Mouse (Mus musculus): ENCODE data around the gene Gm17606. TPM values are rescaled to one million over a fixed set of nuclear protein-coding genes. Genes with fewer than 3 reads are reported as not detected.

Gm17606 gene
- total and polyA plus RNA-seq, 3 experiments = 2.5 TPM; not detected in 2

GRCm38 (mm10) chr14:54642224-54642944 is 1.6 kb downstream of the Gm17606 start:
- in situ Hi-C loops (cut with MboI; ENCODE audit: low pct_ligation_motif_present, low pct_unique_long_range_greater_than_20kb, low sequenced_read_pairs) (loop anchor here (25.0 kb wide), 1 partner anchor 580 kb away; no protein-coding TSS in a partner anchor), dilution Hi-C loops (cut with MboI; ENCODE audit: extremely low pct_ligation_motif_present, extremely low pct_unique_long_range_greater_than_20kb, low sequenced_read_pairs) (no loop called here)
- Histone ChIP-seq H3K27me3 (replicated peaks) (no peaks in the 10 kb centered on the region), H3K9me3 (replicated peaks; ENCODE audit: low read length) (no peaks in the 10 kb centered on the region), H3K9ac (ENCODE audit: insufficient read depth, low read depth) (no peak overlapping the region), H3K36me3 (replicated peaks in 1 of 2; ENCODE audit: control insufficient read depth in 1 of 2, insufficient read depth in 1 of 2, low read length in 1 of 2) (peaks cover 53 to 98% of the 10 kb centered on the region in 2 experiments), H3K4me3 (replicated peaks in 1 of 3; ENCODE audit: low read depth in 2 of 3, low read length in 2 of 3, poor library complexity in 1 of 3) (no peak overlapping the region), H3K79me2 (replicated peaks; ENCODE audit: control insufficient read depth, extremely low read depth, insufficient read depth, poor library complexity, severe bottlenecking) (peaks cover 4% of the 10 kb centered on the region; the same call in 1 of the 2 replicates), H3K4me1 (ENCODE audit: control insufficient read depth in 1 of 2, insufficient read depth in 2 of 2) (peaks cover 5 to 14% of the 10 kb centered on the region in 2 experiments; a peak in 2 of 4 replicates), H3K4me2 (ENCODE audit: insufficient read depth, low read depth, poor library complexity, severe bottlenecking) (no peak overlapping the region), H3K27ac (ENCODE audit: insufficient read depth, low read depth) (no peak overlapping the region)
- no peak for DNase-seq (ENCODE audit: extremely low read depth)
- TF ChIP-seq ELF1 (IDR thresholded peaks at IDR 0.05; ENCODE audit: low read depth, low read length) (no peak), CHD1 (IDR thresholded peaks at IDR 0.05; ENCODE audit: low read depth, low read length) (no peak), IRF4 (IDR thresholded peaks at IDR 0.05; ENCODE audit: low read depth, low read length) (no peak), MAX (IDR thresholded peaks at IDR 0.05; ENCODE audit: low read length) (no peak), MXI1 (IDR thresholded peaks at IDR 0.05; ENCODE audit: low read depth, low read length) (no peak)

DNA sequence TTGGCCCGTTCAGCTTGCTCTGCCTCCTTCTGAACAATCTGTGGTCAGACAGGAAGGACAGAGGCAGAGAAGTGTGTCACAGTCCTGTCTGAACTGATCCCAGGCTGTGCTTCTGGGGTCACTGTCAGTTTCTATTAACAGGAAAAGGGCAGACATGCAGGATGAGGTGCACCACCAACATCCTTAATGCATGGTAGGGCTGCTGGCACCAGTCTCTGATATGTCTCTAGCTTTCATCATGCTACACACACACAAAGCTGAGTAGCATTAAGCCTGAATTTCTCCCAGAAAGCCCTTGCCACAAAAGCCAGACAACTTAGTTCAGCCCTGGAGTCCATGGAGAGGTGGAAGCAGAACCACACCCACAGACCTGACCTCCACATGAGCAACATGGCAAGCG is 2.3 kb downstream of the Gm17606 start:
- dilution Hi-C loops (cut with MboI; ENCODE audit: extremely low pct_ligation_motif_present, extremely low pct_unique_long_range_greater_than_20kb, low sequenced_read_pairs) (no loop called here), in situ Hi-C loops (cut with MboI; ENCODE audit: low pct_ligation_motif_present, low pct_unique_long_range_greater_than_20kb, low sequenced_read_pairs) (loop anchor here (25.0 kb wide), 1 partner anchor 581 kb away; no protein-coding TSS in a partner anchor)
- Histone ChIP-seq H3K36me3 (replicated peaks in 1 of 2; ENCODE audit: control insufficient read depth in 1 of 2, insufficient read depth in 1 of 2, low read length in 1 of 2) (peaks cover 60 to 98% of the 10 kb centered on the region in 2 experiments), H3K4me3 (replicated peaks in 1 of 3; ENCODE audit: low read depth in 2 of 3, low read length in 2 of 3, poor library complexity in 1 of 3) (no peak overlapping the region), H3K4me1 (ENCODE audit: control insufficient read depth in 1 of 2, insufficient read depth in 2 of 2) (peaks cover 5 to 17% of the 10 kb centered on the region in 2 experiments; a peak in 2 of 4 replicates), H3K27me3 (replicated peaks) (no peaks in the 10 kb centered on the region), H3K27ac (ENCODE audit: insufficient read depth, low read depth) (no peak overlapping the region), H3K9me3 (replicated peaks; ENCODE audit: low read length) (no peaks in the 10 kb centered on the region), H3K79me2 (replicated peaks; ENCODE audit: control insufficient read depth, extremely low read depth, insufficient read depth, poor library complexity, severe bottlenecking) (peaks cover 9% of the 10 kb centered on the region), H3K9ac (ENCODE audit: insufficient read depth, low read depth) (no peak overlapping the region), H3K4me2 (ENCODE audit: insufficient read depth, low read depth, poor library complexity, severe bottlenecking) (no peak overlapping the region)
- no peak for TF ChIP-seq PAX5 (IDR thresholded peaks at IDR 0.05; ENCODE audit: low read length)
- no peak for TF ChIP-seq ZKSCAN1 (IDR thresholded peaks at IDR 0.05; ENCODE audit: borderline replicate concordance, low read depth, low read length)
- no peak for TF ChIP-seq BHLHE40 (IDR thresholded peaks at IDR 0.05; ENCODE audit: low read depth, low read length)
- TF ChIP-seq MAX (IDR thresholded peaks at IDR 0.05; ENCODE audit: low read length) = no peak
- no peak for TF ChIP-seq HCFC1 (IDR thresholded peaks at IDR 0.05; ENCODE audit: low read depth, low read length)
- no peak for TF ChIP-seq ZMIZ1 (IDR thresholded peaks at IDR 0.05; ENCODE audit: low read depth, low read length)
- TF ChIP-seq GABPA (IDR thresholded peaks at IDR 0.05; ENCODE audit: insufficient replicate concordance, low read depth, low read length) = no peak
- TF ChIP-seq CTCF (conservative IDR thresholded peaks at IDR 0.05 in 1 of 2, IDR thresholded peaks at IDR 0.05 in 1 of 2; ENCODE audit: low read depth in 2 of 2, low read length in 2 of 2) = no peak
- TF ChIP-seq ELF1 (IDR thresholded peaks at IDR 0.05; ENCODE audit: low read depth, low read length) = no peak
- TF ChIP-seq MAZ (IDR thresholded peaks at IDR 0.05; ENCODE audit: low read depth, low read length) = no peak
- TF ChIP-seq MEF2A (IDR thresholded peaks at IDR 0.05; ENCODE audit: borderline replicate concordance, low read depth, low read length) = no peak
- no peak for TF ChIP-seq USF1 (IDR thresholded peaks at IDR 0.05; ENCODE audit: low read depth, low read length)
- TF ChIP-seq MAFK (IDR thresholded peaks at IDR 0.05; ENCODE audit: insufficient replicate concordance, low read length) = no peak
- TF ChIP-seq E2F4 (IDR thresholded peaks at IDR 0.05; ENCODE audit: insufficient replicate concordance, low read depth, low read length) = no peak
- TF ChIP-seq KAT2A (IDR thresholded peaks at IDR 0.05; ENCODE audit: insufficient replicate concordance, low read length) = no peak
- no peak for TF ChIP-seq POLR2A (IDR thresholded peaks at IDR 0.05; ENCODE audit: low read depth, low read length)
- no peak for TF ChIP-seq NRF1 (IDR thresholded peaks at IDR 0.05; ENCODE audit: low read depth, low read length)
- TF ChIP-seq USF2 (conservative IDR thresholded peaks at IDR 0.05; ENCODE audit: low read depth, low read length) = no peak
- TF ChIP-seq IRF4 (IDR thresholded peaks at IDR 0.05; ENCODE audit: low read depth, low read length) = no peak
- no peak for DNase-seq (ENCODE audit: extremely low read depth)

Measured in CH12.LX (cell line).